Mouse (Mus musculus) limb, embryonic 10.5 days (tissue): ENCODE results near the gene Ddx19b. TPM values are rescaled to one million over a fixed set of nuclear protein-coding genes. Genes with fewer than 3 reads are reported as not detected.
A peak's percentile ranks its signal among the peaks of the same experiment; 100 is the strongest.
"Not testable (repeated sequence)": the region's sequence is repeated elsewhere in the genome, so short reads cannot be mapped to it uniquely, and the experiment has no call there.

ENCODE experiments used
- DNase-seq: peaks from one replicate; pipeline ENCODE4 v3.0.0-alpha.2; 2017; ENCODE audit warnings: low spot score
- H3K27ac ChIP-seq: fragments of 300-500 bp; sonication (generic); 2 replicates; pipeline ENCODE4 v1.5.1; 2016; ENCODE audit warnings: mild to moderate bottlenecking
- H3K27me3 ChIP-seq: fragments of 300-500 bp; sonication (generic); 2 replicates; pipeline ENCODE4 v1.6.1; 2016; ENCODE audit warnings: low read depth, mild to moderate bottlenecking; ENCODE audit not compliant: poor library complexity, severe bottlenecking
- H3K36me3 ChIP-seq: fragments of 300-500 bp; sonication (generic); 2 replicates; pipeline ENCODE4 v1.6.1; 2016; ENCODE audit warnings: mild to moderate bottlenecking, moderate library complexity
- H3K4me1 ChIP-seq: fragments of 300-500 bp; sonication (generic); 2 replicates; pipeline ENCODE4 v1.6.1; 2016
- H3K4me3 ChIP-seq: fragments of 300-500 bp; sonication (generic); 2 replicates; pipeline ENCODE4 v1.5.1; 2016; ENCODE audit warnings: mild to moderate bottlenecking, moderate library complexity
- H3K9me3 ChIP-seq: fragments of 300-500 bp; sonication (generic); replicated peaks from 2 replicates; pipeline ENCODE4 v1.6.1; 2016; ENCODE audit warnings: mild to moderate bottlenecking
- WGBS: fragments of 180-500 bp; shearing (Covaris S2); methylation state at CpG from one replicate; pipeline ENCODE4 v1.1.7; 2016; 5-methylcytosine and 5-hydroxymethylcytosine counted together
- polyA plus RNA-seq: library from polyadenylated mRNA; unstranded; fragments of >200 nt; fragmentation: Nextera tagmentation; extraction: Ambion mirVana; gene quantifications from 2 replicates; pipeline ENCODE4 v1.2.1, GENCODE M21; 2016

Gene Ddx19b
- polyA plus RNA-seq, 1 experiment from 2014 or later, result 6.5 TPM

GRCm38 (mm10) chr8:111029589-111029988 is 2.0 kb downstream of the Ddx19b start:
- Histone ChIP-seq H3K9me3 (no peaks in the 10 kb centered on the region), H3K36me3 (no peaks in the 10 kb centered on the region), H3K27me3 (peaks cover 8% of the 10 kb centered on the region; the same call in 1 of the 2 replicates), H3K27ac (no peak overlapping the region), H3K4me3 (no peak overlapping the region), H3K4me1 (peaks cover 14% of the 10 kb centered on the region)
- WGBS, result 56% methylated on average over 4 of the region's 4 CpGs
- no peak for DNase-seq

- peak overlapping the region; percentile 72 for H3K4me3 ChIP-seq
- peak overlapping the region; percentile 84 for H3K27ac ChIP-seq
- no peaks in the 10 kb centered on the region for H3K9me3 ChIP-seq
- H3K36me3 ChIP-seq, result no peaks in the 10 kb centered on the region
- under 1% methylated on average over 31 of the region's 31 CpGs for WGBS
- peaks cover 9% of the 10 kb centered on the region for H3K4me1 ChIP-seq
- H3K27me3 ChIP-seq, result peaks cover 8% of the 10 kb centered on the region; the same call in 1 of the 2 replicates
- DNase-seq, result peak; percentile 86
These were observed 4.1 kb downstream of the Ddx19b start for GRCm38 (mm10) chr8:111027391-111027937.

GRCm38 (mm10) chr8:111026609-111027008 is 4.9 kb downstream of the Ddx19b start:
- not testable (repeated sequence) for H3K4me3 ChIP-seq, H3K4me1 ChIP-seq, DNase-seq, H3K36me3 ChIP-seq, H3K9me3 ChIP-seq, H3K27ac ChIP-seq, H3K27me3 ChIP-seq
- 95% methylated on average over 2 of the region's 2 CpGs for WGBS

- H3K9me3 ChIP-seq, H3K27ac ChIP-seq, DNase-seq, H3K27me3 ChIP-seq, H3K4me3 ChIP-seq, H3K4me1 ChIP-seq: not testable (repeated sequence)
- 92% methylated on average over 9 of the region's 10 CpGs for WGBS
- H3K36me3 ChIP-seq, result peaks cover 54% of the 10 kb centered on the region
These were observed 21.1 kb downstream of the Ddx19b start for GRCm38 (mm10) chr8:111010230-111010991.

- 4% methylated on average over 58 of the region's 58 CpGs for WGBS
- H3K4me3 ChIP-seq, result peak within 1 kb of the TSS; percentile 85
- peak; percentile 89 for DNase-seq
- H3K36me3 ChIP-seq, result peaks cover 33% of the 10 kb centered on the region
- H3K9me3 ChIP-seq, result no peaks in the 10 kb centered on the region
- no peaks in the 10 kb centered on the region for H3K27me3 ChIP-seq
- H3K4me1 ChIP-seq, result peaks cover 4% of the 10 kb centered on the region
- H3K27ac ChIP-seq, result peak within 1 kb of the TSS; percentile 86
These were observed 33.7 kb downstream of the Ddx19b start, which contains the start of gene Ddx19a for GRCm38 (mm10) chr8:110997547-110998531. Ddx19a (minus strand) TSS chr8:110997800.

- Histone ChIP-seq H3K4me3 (peak overlapping the region; percentile 85), H3K4me1 (peaks cover 4% of the 10 kb centered on the region), H3K36me3 (peaks cover 43% of the 10 kb centered on the region), H3K27ac (peak overlapping the region; percentile 86), H3K9me3 (no peaks in the 10 kb centered on the region), H3K27me3 (no peaks in the 10 kb centered on the region)
- WGBS, result 38% methylated on average over 16 of the region's 16 CpGs
- no peak for DNase-seq
These were observed 34.7 kb downstream of the Ddx19b start for GRCm38 (mm10) chr8:110996641-110997430.

GRCm38 (mm10) chr8:110990017-110990416 is 41.5 kb downstream of the Ddx19b start:
- WGBS, result 89% methylated on average over 9 of the region's 9 CpGs
- DNase-seq, result no peak
- Histone ChIP-seq H3K4me1 (no peaks in the 10 kb centered on the region), H3K27me3 (no peaks in the 10 kb centered on the region), H3K27ac (no peak overlapping the region), H3K36me3 (peaks cover 97% of the 10 kb centered on the region), H3K4me3 (no peak overlapping the region), H3K9me3 (no peaks in the 10 kb centered on the region)

- DNase-seq, result no peak
- H3K27ac ChIP-seq, result no peak overlapping the region
- H3K9me3 ChIP-seq, result no peaks in the 10 kb centered on the region
- no peak overlapping the region for H3K4me3 ChIP-seq
- H3K36me3 ChIP-seq, result peaks cover 97% of the 10 kb centered on the region
- H3K4me1 ChIP-seq, result no peaks in the 10 kb centered on the region
- H3K27me3 ChIP-seq, result no peaks in the 10 kb centered on the region
- 87% methylated on average over 8 of the region's 8 CpGs for WGBS
These were observed 43.5 kb downstream of the Ddx19b start for GRCm38 (mm10) chr8:110987805-110988744.

- no peak for DNase-seq
- H3K27ac ChIP-seq, result no peak overlapping the region
- no peaks in the 10 kb centered on the region for H3K4me1 ChIP-seq
These were observed 50.2 kb downstream of the Ddx19b start for GRCm38 (mm10) chr8:110981304-110981703.

GRCm38 (mm10) chr8:110977987-110978386 is 53.6 kb downstream of the Ddx19b start:
- H3K27ac ChIP-seq, H3K4me3 ChIP-seq, H3K9me3 ChIP-seq, DNase-seq, H3K4me1 ChIP-seq, H3K27me3 ChIP-seq: not testable (repeated sequence)
- H3K36me3 ChIP-seq, result peaks cover 92% of the 10 kb centered on the region
- 94% methylated on average over 2 of the region's 2 CpGs for WGBS

More at GRCm38 (mm10) chr8:110981304-110981703, 50.2 kb downstream of the Ddx19b start:
- no peak overlapping the region for H3K4me3 ChIP-seq
- peaks cover 95% of the 10 kb centered on the region for H3K36me3 ChIP-seq
- H3K27me3 ChIP-seq, result no peaks in the 10 kb centered on the region
- no peaks in the 10 kb centered on the region for H3K9me3 ChIP-seq
- 92% methylated on average over 2 of the region's 2 CpGs for WGBS

- H3K9me3 ChIP-seq, H3K4me3 ChIP-seq, H3K27ac ChIP-seq, H3K4me1 ChIP-seq, H3K27me3 ChIP-seq, DNase-seq: not testable (repeated sequence)
- 95% methylated on average over 8 of the region's 8 CpGs for WGBS
- H3K36me3 ChIP-seq, result peaks cover 91% of the 10 kb centered on the region
These were observed 55.0 kb downstream of the Ddx19b start for GRCm38 (mm10) chr8:110976532-110976931.
